Mouse (Mus musculus) forebrain, embryonic 16.5 days (tissue): ENCODE data around the gene Alg14. TPM values are rescaled to one million over a fixed set of nuclear protein-coding genes. Genes with fewer than 3 reads are reported as not detected.

Experiments
- ATAC-seq: fragments of 200-750 bp; cut with Nextera tagmentation; 2 replicates; pipeline ENCODE4 v1.8.0; 2017; ENCODE audit warnings: mild to moderate bottlenecking, moderate library complexity
- H3K27ac ChIP-seq: fragments of 300-500 bp; sonication (generic); 2 replicates; pipeline ENCODE4 v1.5.1; 2014; ENCODE audit warnings: low read length, control low read depth
- H3K27me3 ChIP-seq: fragments of 300-500 bp; sonication (generic); replicated peaks from 2 replicates; pipeline ENCODE4 v1.6.1; 2014; ENCODE audit warnings: low read length; ENCODE audit not compliant: control insufficient read depth, insufficient read depth
- H3K36me3 ChIP-seq: fragments of 300-500 bp; sonication (generic); 2 replicates; pipeline ENCODE4 v1.6.1; 2014; ENCODE audit not compliant: control insufficient read depth, insufficient read depth
- H3K4me1 ChIP-seq: fragments of 300-500 bp; sonication (generic); replicated peaks from 2 replicates; pipeline ENCODE4 v1.6.1; 2014; ENCODE audit warnings: low read length; ENCODE audit not compliant: control insufficient read depth, insufficient read depth
- H3K4me2 ChIP-seq: fragments of 300-500 bp; sonication (generic); 2 replicates; pipeline ENCODE4 v1.6.1; 2014; ENCODE audit warnings: mild to moderate bottlenecking, low read length, control low read depth
- H3K4me3 ChIP-seq: fragments of 300-500 bp; sonication (generic); replicated peaks from 2 replicates; pipeline ENCODE4 v1.5.1; 2014; ENCODE audit warnings: mild to moderate bottlenecking, low read length, control low read depth
- H3K9ac ChIP-seq: fragments of 300-500 bp; sonication (generic); replicated peaks from 2 replicates; pipeline ENCODE4 v1.6.1; 2014; ENCODE audit warnings: low read depth, low read length, control low read depth
- H3K9me3 ChIP-seq: fragments of 300-500 bp; sonication (generic); 2 replicates; pipeline ENCODE4 v1.6.1; 2016; ENCODE audit warnings: low read length; ENCODE audit not compliant: control insufficient read depth
- WGBS: fragments of 180-500 bp; shearing (Covaris S2); extraction: QIAGEN DNeasy Blood & Tissue Kit; methylation state at CpG from one replicate; pipeline ENCODE4 v1.1.7; 2014; 5-methylcytosine and 5-hydroxymethylcytosine counted together
- polyA plus RNA-seq: library from polyadenylated mRNA; unstranded; fragments of >200 nt; fragmentation: Nextera tagmentation; extraction: Ambion mirVana; gene quantifications from 2 replicates; pipeline ENCODE4 v1.2.1, GENCODE M21; 2015

Alg14 gene
- polyA plus RNA-seq, 1 experiment from 2014 or later, result 29.8 TPM

GRCm38 (mm10) chr3:121340321-121340761 lies 48.8 kb downstream of the Alg14 start:
- no peaks in the 10 kb centered on the region for H3K27me3 ChIP-seq
- peaks cover 12% of the 10 kb centered on the region for H3K4me1 ChIP-seq
- no peak overlapping the region for H3K4me3 ChIP-seq
- H3K9me3 ChIP-seq, result no peaks in the 10 kb centered on the region
- H3K4me2 ChIP-seq, result no peak overlapping the region
- 73% methylated on average over 7 of the region's 7 CpGs for WGBS
- ATAC-seq, result no peak
- no peak overlapping the region for H3K9ac ChIP-seq
- H3K27ac ChIP-seq, result no peak overlapping the region
- H3K36me3 ChIP-seq, result no peaks in the 10 kb centered on the region

- H3K4me2 ChIP-seq, result no peak overlapping the region
- no peak overlapping the region for H3K4me3 ChIP-seq
- H3K9ac ChIP-seq, result no peak overlapping the region
- ATAC-seq, result no peak
- no peaks in the 10 kb centered on the region for H3K9me3 ChIP-seq
- no peaks in the 10 kb centered on the region for H3K36me3 ChIP-seq
- peaks cover 16% of the 10 kb centered on the region for H3K4me1 ChIP-seq
- H3K27me3 ChIP-seq, result no peaks in the 10 kb centered on the region
- 84% methylated on average over 7 of the region's 7 CpGs for WGBS
- no peak overlapping the region for H3K27ac ChIP-seq
Observed at GRCm38 (mm10) chr3:121343224-121343623, 51.7 kb downstream of the Alg14 start.

- H3K9me3 ChIP-seq, result no peaks in the 10 kb centered on the region
- no peak overlapping the region for H3K4me2 ChIP-seq
- peaks cover 18% of the 10 kb centered on the region for H3K4me1 ChIP-seq
- peak; percentile 65 for ATAC-seq
- no peak overlapping the region for H3K27ac ChIP-seq
- WGBS, result 16% methylated on average over 8 of the region's 8 CpGs
- no peak overlapping the region for H3K4me3 ChIP-seq
- no peaks in the 10 kb centered on the region for H3K27me3 ChIP-seq
- no peak overlapping the region for H3K9ac ChIP-seq
- no peaks in the 10 kb centered on the region for H3K36me3 ChIP-seq
Observed at GRCm38 (mm10) chr3:121344056-121344945, 52.7 kb downstream of the Alg14 start.

- no peaks in the 10 kb centered on the region for H3K27me3 ChIP-seq
- H3K4me1 ChIP-seq, result peaks cover 25% of the 10 kb centered on the region
- no peak overlapping the region for H3K4me2 ChIP-seq
- no peaks in the 10 kb centered on the region for H3K9me3 ChIP-seq
- H3K27ac ChIP-seq, result no peak overlapping the region
- no peak overlapping the region for H3K4me3 ChIP-seq
- ATAC-seq, result no peak
- no peaks in the 10 kb centered on the region for H3K36me3 ChIP-seq
- H3K9ac ChIP-seq, result no peak overlapping the region
- WGBS, result 60% methylated on average over 11 of the region's 11 CpGs
Observed at GRCm38 (mm10) chr3:121344951-121345642, 53.5 kb downstream of the Alg14 start.

GRCm38 (mm10) chr3:121345643-121346000 lies 54.0 kb downstream of the Alg14 start:
- Histone ChIP-seq H3K36me3 (no peaks in the 10 kb centered on the region), H3K27me3 (no peaks in the 10 kb centered on the region), H3K9ac (no peak overlapping the region), H3K4me2 (no peak overlapping the region), H3K9me3 (no peaks in the 10 kb centered on the region), H3K4me1 (peaks cover 25% of the 10 kb centered on the region), H3K27ac (no peak overlapping the region), H3K4me3 (no peak overlapping the region)
- ATAC-seq, result no peak
- 68% methylated on average over 6 of the region's 6 CpGs for WGBS

GRCm38 (mm10) chr3:121346507-121347267 lies 55.1 kb downstream of the Alg14 start:
- ATAC-seq, result no peak
- Histone ChIP-seq H3K4me3 (no peak overlapping the region), H3K9ac (no peak overlapping the region), H3K4me2 (no peak overlapping the region), H3K36me3 (no peaks in the 10 kb centered on the region), H3K27me3 (no peaks in the 10 kb centered on the region), H3K4me1 (peaks cover 25% of the 10 kb centered on the region), H3K9me3 (no peaks in the 10 kb centered on the region), H3K27ac (no peak overlapping the region)
- WGBS, result 98% methylated on average over 12 of the region's 12 CpGs

GRCm38 (mm10) chr3:121348792-121349191 lies 57.2 kb downstream of the Alg14 start:
- no peaks in the 10 kb centered on the region for H3K27me3 ChIP-seq
- H3K27ac ChIP-seq, result no peak overlapping the region
- no peak for ATAC-seq
- H3K9ac ChIP-seq, result no peak overlapping the region
- H3K4me3 ChIP-seq, result no peak overlapping the region
- no peaks in the 10 kb centered on the region for H3K36me3 ChIP-seq
- peaks cover 25% of the 10 kb centered on the region for H3K4me1 ChIP-seq
- no peak overlapping the region for H3K4me2 ChIP-seq
- 84% methylated on average over 6 of the region's 6 CpGs for WGBS
- H3K9me3 ChIP-seq, result no peaks in the 10 kb centered on the region

- H3K27ac ChIP-seq, result no peak overlapping the region
- peaks cover 18% of the 10 kb centered on the region for H3K4me1 ChIP-seq
- H3K9ac ChIP-seq, result peak overlapping the region; percentile 33
- no peak overlapping the region for H3K4me3 ChIP-seq
- no peaks in the 10 kb centered on the region for H3K9me3 ChIP-seq
- no peaks in the 10 kb centered on the region for H3K27me3 ChIP-seq
- no peaks in the 10 kb centered on the region for H3K36me3 ChIP-seq
- ATAC-seq, result peak; percentile 61
- H3K4me2 ChIP-seq, result peak overlapping the region; percentile 16
- 27% methylated on average over 33 of the region's 33 CpGs for WGBS
Observed at GRCm38 (mm10) chr3:121349334-121350169, 58.0 kb downstream of the Alg14 start.
